Mouse (Mus musculus) ES-Bruce4 (cell line): ENCODE measurements around the gene Ifi206. TPM values are rescaled to one million over a fixed set of nuclear protein-coding genes. Genes with fewer than 3 reads are reported as not detected.

Experiments used
- H3K27ac ChIP-seq: 2 replicates; pipeline ENCODE4 v1.5.1; 2012; ENCODE audit warnings: low read length, inconsistent platforms; ENCODE audit not compliant: insufficient read depth
- H3K27me3 ChIP-seq: 2 replicates; pipeline ENCODE4 v1.6.1; 2012; ENCODE audit warnings: mild to moderate bottlenecking, low read length, inconsistent platforms; ENCODE audit not compliant: control insufficient read depth, poor library complexity, insufficient read depth, severe bottlenecking
- H3K36me3 ChIP-seq: 2 replicates; pipeline ENCODE4 v1.6.1; 2012; ENCODE audit warnings: inconsistent platforms, mild to moderate bottlenecking, low read length, moderate library complexity; ENCODE audit not compliant: control insufficient read depth, poor library complexity, insufficient read depth, severe bottlenecking
- H3K4me1 ChIP-seq: one replicate; pipeline ENCODE4 v1.8.1; 2011; ENCODE audit warnings: low read length; ENCODE audit not compliant: control insufficient read depth, insufficient read depth
- H3K4me3 ChIP-seq: 2 replicates; pipeline ENCODE4 v1.5.1; 2011; ENCODE audit warnings: low read depth, mild to moderate bottlenecking, low read length
- H3K9ac ChIP-seq: 2 replicates; pipeline ENCODE4 v1.6.1; 2012; ENCODE audit warnings: low read depth, mild to moderate bottlenecking, inconsistent platforms; ENCODE audit not compliant: poor library complexity, severe bottlenecking
- H3K9me3 ChIP-seq: replicated peaks from 2 replicates; pipeline ENCODE4 v1.6.1; 2012; ENCODE audit warnings: mild to moderate bottlenecking, low read length, inconsistent platforms; ENCODE audit not compliant: control insufficient read depth, poor library complexity, insufficient read depth, severe bottlenecking
- CTCF ChIP-seq: IDR thresholded peaks from one replicate; pipeline ENCODE4 v1.8.1; 2011; ENCODE audit warnings: low read depth, low read length
- EP300 ChIP-seq: IDR thresholded peaks from 2 replicates; pipeline ENCODE4 v1.6.1; 2011; ENCODE audit warnings: low read depth, low read length; ENCODE audit not compliant: insufficient read depth
- POLR2A ChIP-seq: IDR thresholded peaks from one replicate; pipeline ENCODE4 v1.8.1; 2011; ENCODE audit warnings: low read length; ENCODE audit not compliant: insufficient read depth
- polyA plus RNA-seq: library from polyadenylated mRNA; stranded (reverse); fragments of >200 nt; gene quantifications from 2 replicates; pipeline ENCODE4 v1.2.4, GENCODE M21; 2011; ENCODE audit warnings: low read depth; ENCODE audit not compliant: missing spikeins, insufficient read depth, insufficient read length

The Ifi206 gene
- polyA plus RNA-seq, 1 experiment, result not detected

- Histone ChIP-seq H3K4me3 (no peak overlapping the region), H3K9me3 (no peaks in the 10 kb centered on the region), H3K27me3 (no peaks in the 10 kb centered on the region), H3K9ac (no peak overlapping the region), H3K36me3 (peaks cover 2% of the 10 kb centered on the region), H3K27ac (no peak overlapping the region), H3K4me1 (no peaks in the 10 kb centered on the region)
- TF ChIP-seq POLR2A (no peak), CTCF (no peak), EP300 (no peak)
Measured at GRCm38 (mm10) chr1:173441210-173441609, 49.6 kb downstream of the Ifi206 start.

GRCm38 (mm10) chr1:173440681-173441080 is 50.2 kb downstream of the Ifi206 start:
- H3K27me3 ChIP-seq, result no peaks in the 10 kb centered on the region
- no peak for TF ChIP-seq CTCF
- no peak for TF ChIP-seq EP300
- no peak for TF ChIP-seq POLR2A
- peaks cover 2% of the 10 kb centered on the region for H3K36me3 ChIP-seq
- H3K4me3 ChIP-seq, result no peak overlapping the region
- H3K9ac ChIP-seq, result no peak overlapping the region
- no peaks in the 10 kb centered on the region for H3K9me3 ChIP-seq
- no peaks in the 10 kb centered on the region for H3K4me1 ChIP-seq
- H3K27ac ChIP-seq, result no peak overlapping the region

- Histone ChIP-seq H3K27me3 (no peaks in the 10 kb centered on the region), H3K36me3 (no peaks in the 10 kb centered on the region; the same call in 1 of the 2 replicates), H3K9me3 (no peaks in the 10 kb centered on the region), H3K27ac (no peak overlapping the region), H3K4me1 (peaks cover 2% of the 10 kb centered on the region), H3K9ac (no peak overlapping the region), H3K4me3 (no peak overlapping the region)
- TF ChIP-seq POLR2A, result no peak
- TF ChIP-seq EP300, result no peak
- no peak for TF ChIP-seq CTCF
Measured at GRCm38 (mm10) chr1:173437161-173437953, 53.5 kb downstream of the Ifi206 start.

GRCm38 (mm10) chr1:173432411-173432810 is 58.4 kb downstream of the Ifi206 start:
- no peak overlapping the region for H3K9ac ChIP-seq
- H3K36me3 ChIP-seq, result peaks cover 5% of the 10 kb centered on the region
- TF ChIP-seq EP300 (no peak), CTCF (no peak), POLR2A (no peak)
- peaks cover 2% of the 10 kb centered on the region for H3K4me1 ChIP-seq
- no peak overlapping the region for H3K27ac ChIP-seq
- H3K9me3 ChIP-seq, result no peaks in the 10 kb centered on the region
- no peaks in the 10 kb centered on the region for H3K27me3 ChIP-seq
- H3K4me3 ChIP-seq, result no peak overlapping the region

- Histone ChIP-seq H3K9ac (no peak overlapping the region), H3K27me3 (no peaks in the 10 kb centered on the region), H3K4me1 (peaks cover 4% of the 10 kb centered on the region), H3K36me3 (peaks cover 5% of the 10 kb centered on the region), H3K4me3 (no peak overlapping the region), H3K27ac (no peak overlapping the region), H3K9me3 (no peaks in the 10 kb centered on the region)
- TF ChIP-seq CTCF (no peak), EP300 (no peak), POLR2A (no peak)
Measured at GRCm38 (mm10) chr1:173429995-173430699, 60.7 kb downstream of the Ifi206 start.

- TF ChIP-seq POLR2A (no peak), CTCF (no peak), EP300 (no peak)
- H3K27me3 ChIP-seq, result no peaks in the 10 kb centered on the region
- no peak overlapping the region for H3K4me3 ChIP-seq
- no peak overlapping the region for H3K9ac ChIP-seq
- H3K27ac ChIP-seq, result no peak overlapping the region
- no peaks in the 10 kb centered on the region for H3K9me3 ChIP-seq
- peaks cover 5% of the 10 kb centered on the region for H3K36me3 ChIP-seq
- peaks cover 2% of the 10 kb centered on the region for H3K4me1 ChIP-seq
Measured at GRCm38 (mm10) chr1:173427385-173427784, 63.5 kb downstream of the Ifi206 start.
